ENCODE assay signal across 8 mouse cellular contexts in the genomic region with DNA sequence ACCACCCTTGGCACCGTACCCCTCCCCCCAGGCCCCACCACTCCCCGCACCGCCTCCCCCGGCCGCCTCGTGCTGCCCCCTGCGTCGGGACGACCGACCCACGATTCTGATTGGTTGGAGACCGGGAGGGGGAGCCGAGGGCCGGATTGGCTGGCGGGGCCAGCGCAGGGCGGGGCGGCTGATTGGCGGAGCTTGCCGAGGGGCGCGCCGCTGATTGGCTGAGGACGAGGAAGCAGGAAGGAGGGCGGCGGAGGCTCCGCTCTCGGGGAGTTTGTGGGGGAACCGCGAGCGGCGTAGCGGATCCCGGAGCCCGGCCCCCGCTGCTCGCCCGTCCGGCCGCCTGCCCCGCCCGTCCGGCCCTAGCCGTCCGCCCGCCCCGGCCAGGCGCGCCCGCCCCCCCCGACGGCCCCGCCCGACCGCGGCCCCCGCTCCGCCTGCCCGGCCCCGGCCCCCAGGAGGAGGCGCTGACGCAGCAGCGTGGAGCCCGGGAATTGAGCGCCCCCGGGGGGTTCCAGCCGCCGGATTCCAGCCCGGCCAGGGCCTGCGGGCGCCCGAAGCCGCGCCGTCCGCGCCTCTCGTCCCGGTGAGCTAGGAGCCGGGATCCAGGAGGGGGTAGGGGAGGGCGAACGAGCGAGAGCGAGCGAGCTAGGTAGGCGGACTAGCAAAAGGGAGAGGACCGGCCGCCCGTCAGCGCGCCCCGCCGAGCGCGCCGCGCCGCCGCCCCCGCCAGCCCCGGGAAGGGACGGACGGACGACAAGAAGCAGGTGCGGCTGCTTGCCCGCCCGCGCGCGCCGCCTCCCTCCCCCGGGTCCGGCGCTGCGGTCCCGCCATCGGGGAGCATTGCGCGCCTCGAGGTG. TPM values are rescaled to one million over a fixed set of nuclear protein-coding genes. Genes with fewer than 3 reads are reported as not detected.
DNase-seq lines count a peak whose midpoint lies in the region; ATAC-seq lines count a peak whose summit lies in the region.

No protein-coding gene starts in this region.

- peak overlapping the region; percentile 89 for H3K27ac ChIP-seq in hindbrain, embryonic 10.5 days

- no peaks in the 10 kb centered on the region for H3K36me3 ChIP-seq in hindbrain, embryonic 10.5 days

- under 1% methylated on average over 100 of the region's 120 CpGs for WGBS in hindbrain, embryonic 10.5 days

- no peaks in the 10 kb centered on the region for H3K9me3 ChIP-seq in hindbrain, embryonic 10.5 days

- peaks cover 91% of the 10 kb centered on the region for H3K4me1 ChIP-seq in hindbrain, embryonic 10.5 days (replicated peaks)

- ATAC-seq in frontal cortex, adult (ENCODE audit: low TSS enrichment): peak; percentile 82

- DNase-seq in MN1 (ENCODE audit: low spot score): peak; percentile 96
- peak; percentile 98 for DNase-seq in cerebellum, adult 9-10 months
- peak; percentile 97 for DNase-seq in hindbrain, embryonic 10.5 days (ENCODE audit: low spot score)
- peak; percentile 97 to 99 for DNase-seq in layer of hippocampus, postnatal 10 days (ENCODE audit: low spot score in 2 of 2)
- DNase-seq in lung, postnatal 10 days: peak; percentile 99
- DNase-seq in ovary, postnatal 36 days (ENCODE audit: low spot score): peak; percentile 98
- DNase-seq in thymus, postnatal 25 days: peak; percentile 98

- peaks cover 64% of the 10 kb centered on the region for H3K27me3 ChIP-seq in hindbrain, embryonic 10.5 days (ENCODE audit: insufficient read depth, poor library complexity, severe bottlenecking)

- peak overlapping the region; percentile 96 for H3K4me3 ChIP-seq in hindbrain, embryonic 10.5 days

RNA-seq across cellular contexts. Expression of a gene that starts 1.2 kb away (rescaled TPM):
- polyA plus RNA-seq in hindbrain, embryonic 10.5 days (2016; fragmentation: Nextera tagmentation; extraction: Ambion mirVana): 4.4 TPM in 2 replicates
- total RNA-seq in layer of hippocampus, postnatal 10 days (2021): 10 to 100 TPM; 36.6 to 43.1 TPM

RNA-seq across cellular contexts. Expression of a gene that starts 24.9 kb away (rescaled TPM):
- 17.2 and 20.6 TPM in 2 replicates for polyA plus RNA-seq in hindbrain, embryonic 10.5 days (2016; fragmentation: Nextera tagmentation; extraction: Ambion mirVana)
- 1 to 10 TPM; 2.5 to 3.5 TPM for total RNA-seq in layer of hippocampus, postnatal 10 days (2021)

RNA-seq across cellular contexts. Expression of a gene that starts 39.6 kb away (rescaled TPM):
- polyA plus RNA-seq in hindbrain, embryonic 10.5 days (2016; fragmentation: Nextera tagmentation; extraction: Ambion mirVana): 59.4 and 65.9 TPM in 2 replicates
- total RNA-seq in layer of hippocampus, postnatal 10 days (2021): 100 to 1,000 TPM in 1 of 2 experiments, 10 to 100 TPM in 1; 76.5 to 102 TPM

Comparison
In these comparisons a context has a peak if more than half of its experiments do, and no peak if none do; other contexts are left out.
1. Peak in every context shown above with its lines: DNase-seq, ATAC-seq, H3K4me3 ChIP-seq and H3K27ac ChIP-seq.